Mouse (Mus musculus) CD4-positive, CD25-positive, alpha-beta regulatory T cell, adult 2 months (primary cell): ENCODE data around the gene Lce1d.
"Not testable (repeated sequence)": the region's sequence is repeated elsewhere in the genome, so short reads cannot be mapped to it uniquely, and the experiment has no call there.

Experiments
- DNase-seq: peaks from one replicate; pipeline ENCODE4 v3.0.0-alpha.2; 2012; ENCODE audit warnings: low read depth, low spot score

Gene Lce1d

GRCm38 (mm10) chr3:92687110-92687509 is at the start of gene Lce1d:
TSS of gene Lce1d (minus strand) at chr3:92687210.
- no peak for DNase-seq

GRCm38 (mm10) chr3:92722631-92723030 is 35.6 kb upstream of the Lce1d start:
- DNase-seq: no peak

GRCm38 (mm10) chr3:92720250-92720649 is 33.2 kb upstream of the Lce1d start, which contains the start of gene Lce1f:
TSS of gene Lce1f (minus strand) at chr3:92720350.
- DNase-seq: no peak

GRCm38 (mm10) chr3:92715122-92715521 is 28.1 kb upstream of the Lce1d start:
- no peak for DNase-seq

GRCm38 (mm10) chr3:92708974-92709373 is 22.0 kb upstream of the Lce1d start, which contains the start of gene Lce1e:
TSS of gene Lce1e (minus strand) at chr3:92709074.
- DNase-seq: no peak

GRCm38 (mm10) chr3:92694613-92695012 is 7.6 kb upstream of the Lce1d start:
- DNase-seq: no peak

GRCm38 (mm10) chr3:92691688-92692087 is 4.7 kb upstream of the Lce1d start:
- DNase-seq: no peak

- not testable (repeated sequence) for DNase-seq
These were observed 2.1 kb upstream of the Lce1d start for GRCm38 (mm10) chr3:92689154-92689553.

- no peak for DNase-seq
These were observed 8.1 kb downstream of the Lce1d start, which contains the start of gene Lce1c for GRCm38 (mm10) chr3:92678947-92679346. TSS of gene Lce1c (plus strand) at chr3:92679247.

GRCm38 (mm10) chr3:92670215-92670614 is 16.8 kb downstream of the Lce1d start, which contains the start of gene Lce1a2:
TSS of gene Lce1a2 (minus strand) at chr3:92670315.
- no peak for DNase-seq

- no peak for DNase-seq
These were observed 30.2 kb downstream of the Lce1d start, which contains the start of gene Lce1b for GRCm38 (mm10) chr3:92656826-92657225. TSS of gene Lce1b (minus strand) at chr3:92656926.

GRCm38 (mm10) chr3:92648207-92648606 is 38.8 kb downstream of the Lce1d start, which contains the start of gene Lce1a1:
TSS of gene Lce1a1 (minus strand) at chr3:92648307.
- DNase-seq: no peak

- DNase-seq: no peak
These were observed 47.2 kb downstream of the Lce1d start for GRCm38 (mm10) chr3:92639854-92640253.

- DNase-seq: no peak
These were observed 48.4 kb downstream of the Lce1d start for GRCm38 (mm10) chr3:92638653-92638991.

- no peak for DNase-seq
These were observed 49.0 kb downstream of the Lce1d start for GRCm38 (mm10) chr3:92637745-92638652.
